Mouse (Mus musculus): ENCODE data around the gene Mcpt8. TPM values are rescaled to one million over a fixed set of nuclear protein-coding genes. Genes with fewer than 3 reads are reported as not detected.
A peak's percentile ranks its signal among the peaks of the same experiment; 100 is the strongest.
"Not testable (repeated sequence)": the region's sequence is repeated elsewhere in the genome, so short reads cannot be mapped to it uniquely, and the experiment has no call there.

Mcpt8 gene
- not detected in 2 replicates for polyA plus RNA-seq (2011; ENCODE audit: insufficient read depth, insufficient read length, low read depth, missing spikeins)

GRCm38 (mm10) chr14:56085167-56085566, at the start of gene Mcpt8:
Gene Mcpt8, minus strand, starts transcription at chr14:56085273.
- Histone ChIP-seq H3K36me3 (ENCODE audit: control insufficient read depth, insufficient read depth, low read length, poor library complexity, severe bottlenecking) (no peaks in the 10 kb centered on the region), H3K4me3 (ENCODE audit: low read depth, low read length) (no peak within 1 kb of the TSS), H3K9ac (ENCODE audit: low read depth, poor library complexity, severe bottlenecking) (no peak within 1 kb of the TSS), H3K4me1 (ENCODE audit: control insufficient read depth, insufficient read depth, low read length) (no peaks in the 10 kb centered on the region), H3K27ac (ENCODE audit: insufficient read depth, low read length) (no peak within 1 kb of the TSS), H3K9me3 (replicated peaks; ENCODE audit: control insufficient read depth, insufficient read depth, low read length, poor library complexity, severe bottlenecking) (no peaks in the 10 kb centered on the region), H3K27me3 (ENCODE audit: control insufficient read depth, insufficient read depth, low read length, poor library complexity, severe bottlenecking) (no peaks in the 10 kb centered on the region; the same call in 1 of the 2 replicates)
- TF ChIP-seq POLR2A (IDR thresholded peaks at IDR 0.05; ENCODE audit: insufficient read depth, low read length) (no peak), EP300 (IDR thresholded peaks at IDR 0.05; ENCODE audit: insufficient read depth, low read depth, low read length) (no peak), CTCF (IDR thresholded peaks at IDR 0.05; ENCODE audit: low read depth, low read length) (no peak)

- H3K9me3 ChIP-seq (replicated peaks; ENCODE audit: control insufficient read depth, insufficient read depth, low read length, poor library complexity, severe bottlenecking); H3K4me3 ChIP-seq (ENCODE audit: low read depth, low read length): not testable (repeated sequence)
Measured at GRCm38 (mm10) chr14:56133675-56134074, 48.6 kb upstream of the Mcpt8 start.

GRCm38 (mm10) chr14:56132508-56132907, 47.4 kb upstream of the Mcpt8 start, which contains the start of gene Gzmd:
Gene Gzmd, minus strand, starts transcription at chr14:56132608.
- H3K9me3 ChIP-seq (replicated peaks; ENCODE audit: control insufficient read depth, insufficient read depth, low read length, poor library complexity, severe bottlenecking); H3K4me3 ChIP-seq (ENCODE audit: low read depth, low read length); H3K27me3 ChIP-seq (ENCODE audit: control insufficient read depth, insufficient read depth, low read length, poor library complexity, severe bottlenecking); H3K9ac ChIP-seq (ENCODE audit: low read depth, poor library complexity, severe bottlenecking); H3K27ac ChIP-seq (ENCODE audit: insufficient read depth, low read length); H3K4me1 ChIP-seq (ENCODE audit: control insufficient read depth, insufficient read depth, low read length); H3K36me3 ChIP-seq (ENCODE audit: control insufficient read depth, insufficient read depth, low read length, poor library complexity, severe bottlenecking): not testable (repeated sequence)

More at GRCm38 (mm10) chr14:56133675-56134074, 48.6 kb upstream of the Mcpt8 start:
- H3K36me3 ChIP-seq (ENCODE audit: control insufficient read depth, insufficient read depth, low read length, poor library complexity, severe bottlenecking); H3K9ac ChIP-seq (ENCODE audit: low read depth, poor library complexity, severe bottlenecking); H3K27ac ChIP-seq (ENCODE audit: insufficient read depth, low read length); H3K4me1 ChIP-seq (ENCODE audit: control insufficient read depth, insufficient read depth, low read length); H3K27me3 ChIP-seq (ENCODE audit: control insufficient read depth, insufficient read depth, low read length, poor library complexity, severe bottlenecking): not testable (repeated sequence)

- H3K9me3 ChIP-seq (replicated peaks; ENCODE audit: control insufficient read depth, insufficient read depth, low read length, poor library complexity, severe bottlenecking), result no peaks in the 10 kb centered on the region
- H3K36me3 ChIP-seq (ENCODE audit: control insufficient read depth, insufficient read depth, low read length, poor library complexity, severe bottlenecking), result no peaks in the 10 kb centered on the region
- no peak overlapping the region for H3K9ac ChIP-seq (ENCODE audit: low read depth, poor library complexity, severe bottlenecking)
Measured at GRCm38 (mm10) chr14:56128341-56128740, 43.3 kb upstream of the Mcpt8 start.

GRCm38 (mm10) chr14:56123516-56123915, 38.4 kb upstream of the Mcpt8 start:
- no peaks in the 10 kb centered on the region for H3K9me3 ChIP-seq (replicated peaks; ENCODE audit: control insufficient read depth, insufficient read depth, low read length, poor library complexity, severe bottlenecking)
- no peak overlapping the region for H3K4me3 ChIP-seq (ENCODE audit: low read depth, low read length)
- H3K4me1 ChIP-seq (ENCODE audit: control insufficient read depth, insufficient read depth, low read length), result no peaks in the 10 kb centered on the region
- TF ChIP-seq EP300 (IDR thresholded peaks at IDR 0.05; ENCODE audit: insufficient read depth, low read depth, low read length) (no peak), POLR2A (IDR thresholded peaks at IDR 0.05; ENCODE audit: insufficient read depth, low read length) (no peak), CTCF (IDR thresholded peaks at IDR 0.05; ENCODE audit: low read depth, low read length) (no peak)
- no peak overlapping the region for H3K9ac ChIP-seq (ENCODE audit: low read depth, poor library complexity, severe bottlenecking)
- H3K27ac ChIP-seq (ENCODE audit: insufficient read depth, low read length), result no peak overlapping the region
- H3K36me3 ChIP-seq (ENCODE audit: control insufficient read depth, insufficient read depth, low read length, poor library complexity, severe bottlenecking), result no peaks in the 10 kb centered on the region
- no peaks in the 10 kb centered on the region; the same call in 1 of the 2 replicates for H3K27me3 ChIP-seq (ENCODE audit: control insufficient read depth, insufficient read depth, low read length, poor library complexity, severe bottlenecking)

More at GRCm38 (mm10) chr14:56128341-56128740, 43.3 kb upstream of the Mcpt8 start:
- H3K27ac ChIP-seq (ENCODE audit: insufficient read depth, low read length), result no peak overlapping the region
- TF ChIP-seq CTCF (IDR thresholded peaks at IDR 0.05; ENCODE audit: low read depth, low read length), result peak; percentile 7
- no peak for TF ChIP-seq EP300 (IDR thresholded peaks at IDR 0.05; ENCODE audit: insufficient read depth, low read depth, low read length)
- H3K4me3 ChIP-seq (ENCODE audit: low read depth, low read length), result no peak overlapping the region
- H3K4me1 ChIP-seq (ENCODE audit: control insufficient read depth, insufficient read depth, low read length), result no peaks in the 10 kb centered on the region
- no peaks in the 10 kb centered on the region; the same call in none of the 2 replicates for H3K27me3 ChIP-seq (ENCODE audit: control insufficient read depth, insufficient read depth, low read length, poor library complexity, severe bottlenecking)

GRCm38 (mm10) chr14:56120525-56120924, 35.5 kb upstream of the Mcpt8 start, which contains the start of gene Gzme:
Gene Gzme, minus strand, starts transcription at chr14:56120625.
- no peak for TF ChIP-seq POLR2A (IDR thresholded peaks at IDR 0.05; ENCODE audit: insufficient read depth, low read length)
- TF ChIP-seq EP300 (IDR thresholded peaks at IDR 0.05; ENCODE audit: insufficient read depth, low read depth, low read length), result no peak
- TF ChIP-seq CTCF (IDR thresholded peaks at IDR 0.05; ENCODE audit: low read depth, low read length), result no peak

GRCm38 (mm10) chr14:56115531-56116310, 30.6 kb upstream of the Mcpt8 start:
- not testable (repeated sequence) for H3K27me3 ChIP-seq (ENCODE audit: control insufficient read depth, insufficient read depth, low read length, poor library complexity, severe bottlenecking); H3K9ac ChIP-seq (ENCODE audit: low read depth, poor library complexity, severe bottlenecking); H3K9me3 ChIP-seq (replicated peaks; ENCODE audit: control insufficient read depth, insufficient read depth, low read length, poor library complexity, severe bottlenecking)

More at GRCm38 (mm10) chr14:56120525-56120924, 35.5 kb upstream of the Mcpt8 start, which contains the start of gene Gzme:
- Histone ChIP-seq H3K4me3 (ENCODE audit: low read depth, low read length) (no peak within 1 kb of the TSS), H3K9me3 (replicated peaks; ENCODE audit: control insufficient read depth, insufficient read depth, low read length, poor library complexity, severe bottlenecking) (no peaks in the 10 kb centered on the region), H3K27me3 (ENCODE audit: control insufficient read depth, insufficient read depth, low read length, poor library complexity, severe bottlenecking) (no peaks in the 10 kb centered on the region), H3K9ac (ENCODE audit: low read depth, poor library complexity, severe bottlenecking) (no peak within 1 kb of the TSS), H3K4me1 (ENCODE audit: control insufficient read depth, insufficient read depth, low read length) (no peaks in the 10 kb centered on the region), H3K27ac (ENCODE audit: insufficient read depth, low read length) (no peak within 1 kb of the TSS), H3K36me3 (ENCODE audit: control insufficient read depth, insufficient read depth, low read length, poor library complexity, severe bottlenecking) (no peaks in the 10 kb centered on the region)

More at GRCm38 (mm10) chr14:56115531-56116310, 30.6 kb upstream of the Mcpt8 start:
- H3K4me1 ChIP-seq (ENCODE audit: control insufficient read depth, insufficient read depth, low read length); H3K36me3 ChIP-seq (ENCODE audit: control insufficient read depth, insufficient read depth, low read length, poor library complexity, severe bottlenecking); H3K27ac ChIP-seq (ENCODE audit: insufficient read depth, low read length): not testable (repeated sequence)
- H3K4me3 ChIP-seq (ENCODE audit: low read depth, low read length), result peak overlapping the region; percentile 34
